Mouse (Mus musculus): ENCODE data around the gene Rab28.

DNA sequence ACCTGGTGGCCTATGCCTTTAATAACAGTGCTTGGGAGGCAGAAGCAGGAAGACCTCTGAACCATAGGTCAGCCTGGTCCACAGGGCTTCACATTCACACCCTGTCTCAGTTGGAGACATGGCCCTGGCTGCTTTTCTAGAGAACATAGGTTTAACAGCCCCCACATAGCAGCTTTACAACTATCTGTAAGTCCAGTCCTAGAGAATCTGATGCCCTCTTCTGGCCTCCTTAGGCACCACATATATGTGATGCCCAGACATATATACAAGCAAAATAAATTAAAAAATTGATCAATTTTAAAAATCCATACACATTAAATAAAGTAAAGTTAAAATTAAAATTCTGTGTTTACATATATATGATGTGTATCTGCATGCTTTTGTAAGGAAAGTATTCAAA lies 10.0 kb downstream of the Rab28 start:
- TF ChIP-seq POLR2A (IDR thresholded peaks at IDR 0.05; ENCODE audit: borderline replicate concordance, control insufficient read depth, low read depth, low read length) (no peak), CTCF (IDR thresholded peaks at IDR 0.05; ENCODE audit: control insufficient read depth, insufficient read depth, low read length) (no peak)

Data from bone marrow, adult 2 months (tissue).